Mouse (Mus musculus) erythroblast, embryonic 14.5 days (primary cell): ENCODE measurements around the gene Cul9. TPM values are rescaled to one million over a fixed set of nuclear protein-coding genes. Genes with fewer than 3 reads are reported as not detected.
A peak's percentile ranks its signal among the peaks of the same experiment; 100 is the strongest.

ENCODE experiments used
- H3K27me3 ChIP-seq: 2 replicates; pipeline ENCODE4 v1.6.1; 2012; ENCODE audit warnings: inconsistent platforms; ENCODE audit not compliant: control insufficient read depth
- H3K36me3 ChIP-seq: 2 replicates; pipeline ENCODE4 v1.6.1; 2012; ENCODE audit warnings: mild to moderate bottlenecking, inconsistent platforms; ENCODE audit not compliant: control insufficient read depth
- H3K4me1 ChIP-seq: 2 replicates; pipeline ENCODE4 v1.6.1; 2012; ENCODE audit warnings: inconsistent platforms; ENCODE audit not compliant: control insufficient read depth
- H3K4me3 ChIP-seq: replicated peaks from 2 replicates; pipeline ENCODE3; 2012; ENCODE audit warnings: moderate library complexity, mild to moderate bottlenecking, inconsistent platforms
- H3K9me3 ChIP-seq: 2 replicates; pipeline ENCODE4 v1.6.1; 2012; ENCODE audit warnings: low read length, inconsistent platforms, mixed read lengths; ENCODE audit not compliant: control insufficient read depth
- GATA1 ChIP-seq: IDR thresholded peaks from 2 replicates; pipeline ENCODE4 v1.6.1; 2012; ENCODE audit warnings: low read length, inconsistent platforms, mixed read lengths
- TAL1 ChIP-seq: IDR thresholded peaks from 3 replicates; pipeline ENCODE4 v1.6.1; 2012; ENCODE audit warnings: low read length, inconsistent platforms, mixed read lengths
- polyA plus RNA-seq: library from polyadenylated mRNA; stranded (reverse); fragments of >175 nt; gene quantifications from 2 replicates; pipeline ENCODE4 v1.2.3, GENCODE M21; 2012

Cul9 gene
- polyA plus RNA-seq, 1 experiment: 0.09 TPM

DNA sequence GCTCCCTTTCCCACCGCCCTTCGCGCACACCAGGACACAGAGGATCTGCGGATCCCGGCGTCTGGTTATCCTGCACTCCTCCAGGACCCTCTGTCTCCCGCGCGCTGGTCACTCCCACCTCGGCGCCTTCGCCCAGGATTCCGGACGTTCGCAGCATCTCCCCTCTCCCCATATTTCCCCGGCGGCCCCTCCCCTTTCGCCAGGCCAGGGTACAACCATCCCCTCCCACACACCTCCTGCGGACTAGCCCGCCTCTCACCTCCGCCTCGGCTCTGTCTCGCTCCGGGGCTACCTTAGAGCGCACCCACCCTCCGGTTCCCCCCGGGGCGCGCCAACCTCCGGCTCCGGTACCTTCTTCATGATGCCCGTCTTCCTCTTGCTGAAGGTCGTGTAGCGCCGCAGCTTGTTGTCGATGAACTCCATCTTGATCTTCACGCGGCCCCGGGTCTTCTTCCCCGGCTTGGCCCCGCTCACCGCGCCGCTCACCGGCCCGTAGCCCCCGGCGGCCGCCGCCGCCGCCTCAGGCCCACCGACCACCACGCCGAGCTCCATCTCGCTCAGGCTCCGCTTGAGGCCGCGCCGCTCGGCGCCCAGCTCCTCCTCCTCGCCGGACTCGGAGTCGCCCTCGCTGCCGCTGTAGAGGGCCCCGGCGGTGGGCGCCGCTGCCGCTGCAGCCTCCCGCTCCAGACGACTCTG, 8.9 kb upstream of the Cul9 start:
- H3K9me3 ChIP-seq: no peaks in the 10 kb centered on the region
- H3K4me1 ChIP-seq: peaks cover 47% of the 10 kb centered on the region
- H3K27me3 ChIP-seq: peaks cover 7% of the 10 kb centered on the region
- peaks cover 31% of the 10 kb centered on the region for H3K36me3 ChIP-seq
- H3K4me3 ChIP-seq: peak overlapping the region; percentile 93
- TF ChIP-seq GATA1 (no peak), TAL1 (no peak)

DNA sequence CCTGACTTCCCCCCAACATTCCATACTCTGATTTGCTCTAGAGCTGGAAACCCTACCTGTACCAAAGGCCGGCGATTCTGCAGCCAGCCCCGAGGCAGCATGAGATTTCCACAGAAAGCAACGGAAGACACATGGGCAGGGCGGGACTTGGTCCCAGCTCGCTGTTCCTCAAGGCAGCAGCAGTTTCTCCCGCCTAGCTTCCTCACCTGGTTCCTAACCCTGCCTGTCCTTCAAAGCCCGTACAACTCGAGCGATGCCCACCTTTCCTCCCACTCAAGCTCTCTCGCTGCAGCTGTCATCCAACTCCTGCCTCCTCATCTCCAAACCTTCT, 8.4 kb upstream of the Cul9 start:
- Histone ChIP-seq H3K9me3 (no peaks in the 10 kb centered on the region), H3K27me3 (peaks cover 7% of the 10 kb centered on the region), H3K36me3 (peaks cover 36% of the 10 kb centered on the region), H3K4me3 (peak overlapping the region; percentile 93), H3K4me1 (peaks cover 47% of the 10 kb centered on the region)
- no peak for TF ChIP-seq GATA1
- no peak for TF ChIP-seq TAL1

DNA sequence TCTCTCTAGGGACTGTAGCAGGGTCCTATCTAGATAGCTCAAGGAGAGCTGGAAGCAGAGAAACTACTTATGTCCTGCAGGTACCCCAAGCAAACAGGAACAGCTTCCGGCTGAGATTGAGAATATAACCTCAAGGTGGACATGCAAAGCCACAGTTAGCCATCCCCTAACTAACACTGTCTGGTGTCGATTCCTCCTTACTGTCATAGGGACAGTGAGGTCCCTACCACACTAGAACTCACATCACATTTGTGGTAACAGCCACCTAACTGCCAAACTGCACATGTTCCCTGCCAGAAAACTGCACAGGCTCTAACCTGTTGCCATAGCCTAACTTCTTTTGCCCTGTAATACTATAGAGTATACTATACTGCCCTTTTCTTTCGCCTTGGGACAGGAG, 7.7 kb upstream of the Cul9 start:
- H3K4me1 ChIP-seq: peaks cover 48% of the 10 kb centered on the region
- H3K36me3 ChIP-seq: peaks cover 43% of the 10 kb centered on the region
- TF ChIP-seq GATA1 (no peak), TAL1 (no peak)
- H3K4me3 ChIP-seq: peak overlapping the region; percentile 93
- H3K9me3 ChIP-seq: no peaks in the 10 kb centered on the region
- peaks cover 7% of the 10 kb centered on the region for H3K27me3 ChIP-seq

- TF ChIP-seq GATA1 (no peak), TAL1 (no peak)
- peaks cover 48% of the 10 kb centered on the region for H3K4me1 ChIP-seq
These were observed 7.3 kb upstream of the Cul9 start for GRCm38 (mm10) chr17:46553469-46553868.

GRCm38 (mm10) chr17:46552841-46553423, 6.7 kb upstream of the Cul9 start:
- Histone ChIP-seq H3K36me3 (peaks cover 50% of the 10 kb centered on the region), H3K4me1 (peaks cover 48% of the 10 kb centered on the region)
- no peak for TF ChIP-seq GATA1
- no peak for TF ChIP-seq TAL1

More at GRCm38 (mm10) chr17:46553469-46553868, 7.3 kb upstream of the Cul9 start:
- peaks cover 48% of the 10 kb centered on the region for H3K36me3 ChIP-seq
- peaks cover 7% of the 10 kb centered on the region for H3K27me3 ChIP-seq
- peak overlapping the region; percentile 45 for H3K4me3 ChIP-seq
- no peaks in the 10 kb centered on the region for H3K9me3 ChIP-seq

DNA sequence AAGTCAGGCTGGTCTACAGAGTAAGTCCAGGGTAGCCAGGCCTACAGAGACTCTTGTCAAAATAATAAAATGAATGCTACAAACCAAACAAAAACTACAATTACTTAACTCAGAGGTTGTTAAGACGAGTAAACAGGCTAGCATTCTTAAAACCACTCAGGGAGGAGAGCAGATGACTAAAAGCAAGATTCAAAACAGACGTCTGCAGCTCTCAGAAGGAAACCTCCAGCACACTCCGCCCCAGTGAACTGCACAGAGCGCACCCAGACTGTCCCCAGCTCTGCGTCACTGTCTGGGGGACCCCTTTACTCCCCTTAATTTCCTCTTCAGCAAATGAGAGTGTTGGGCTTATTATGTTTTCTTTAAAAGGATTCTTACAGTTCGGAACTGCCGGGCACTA, 6.0 kb upstream of the Cul9 start:
- H3K4me3 ChIP-seq: no peak overlapping the region
- H3K9me3 ChIP-seq: no peaks in the 10 kb centered on the region
- no peak for TF ChIP-seq GATA1
- no peak for TF ChIP-seq TAL1
- H3K4me1 ChIP-seq: peaks cover 42% of the 10 kb centered on the region
- H3K36me3 ChIP-seq: peaks cover 50% of the 10 kb centered on the region
- peaks cover 11% of the 10 kb centered on the region for H3K27me3 ChIP-seq

More at GRCm38 (mm10) chr17:46552841-46553423, 6.7 kb upstream of the Cul9 start:
- Histone ChIP-seq H3K27me3 (peaks cover 7% of the 10 kb centered on the region), H3K4me3 (peak overlapping the region; percentile 45), H3K9me3 (no peaks in the 10 kb centered on the region)

GRCm38 (mm10) chr17:46551369-46551768, 5.2 kb upstream of the Cul9 start:
- Histone ChIP-seq H3K4me3 (no peak overlapping the region), H3K27me3 (peaks cover 19% of the 10 kb centered on the region), H3K9me3 (no peaks in the 10 kb centered on the region), H3K4me1 (peaks cover 35% of the 10 kb centered on the region), H3K36me3 (peaks cover 50% of the 10 kb centered on the region)
- TF ChIP-seq TAL1 (no peak), GATA1 (no peak)

- Histone ChIP-seq H3K4me1 (peaks cover 38% of the 10 kb centered on the region), H3K36me3 (peaks cover 50% of the 10 kb centered on the region), H3K9me3 (no peaks in the 10 kb centered on the region), H3K27me3 (peaks cover 23% of the 10 kb centered on the region), H3K4me3 (no peak overlapping the region)
- no peak for TF ChIP-seq TAL1
- no peak for TF ChIP-seq GATA1
These were observed 4.7 kb upstream of the Cul9 start for GRCm38 (mm10) chr17:46550904-46551303.

GRCm38 (mm10) chr17:46549642-46550041, 3.5 kb upstream of the Cul9 start:
- H3K27me3 ChIP-seq: peaks cover 30% of the 10 kb centered on the region
- TF ChIP-seq TAL1: no peak
- no peak for TF ChIP-seq GATA1
- H3K36me3 ChIP-seq: peaks cover 50% of the 10 kb centered on the region
- H3K9me3 ChIP-seq: no peaks in the 10 kb centered on the region
- H3K4me3 ChIP-seq: no peak overlapping the region
- peaks cover 31% of the 10 kb centered on the region for H3K4me1 ChIP-seq
